Mouse (Mus musculus) skeletal muscle tissue, adult 2 months (tissue): ENCODE results near the gene 2700049A03Rik.

Experiments
- DNase-seq: peaks from one replicate; pipeline ENCODE4 v3.0.0-alpha.2; 2012; ENCODE audit warnings: low read depth, low spot score

2700049A03Rik gene

DNA sequence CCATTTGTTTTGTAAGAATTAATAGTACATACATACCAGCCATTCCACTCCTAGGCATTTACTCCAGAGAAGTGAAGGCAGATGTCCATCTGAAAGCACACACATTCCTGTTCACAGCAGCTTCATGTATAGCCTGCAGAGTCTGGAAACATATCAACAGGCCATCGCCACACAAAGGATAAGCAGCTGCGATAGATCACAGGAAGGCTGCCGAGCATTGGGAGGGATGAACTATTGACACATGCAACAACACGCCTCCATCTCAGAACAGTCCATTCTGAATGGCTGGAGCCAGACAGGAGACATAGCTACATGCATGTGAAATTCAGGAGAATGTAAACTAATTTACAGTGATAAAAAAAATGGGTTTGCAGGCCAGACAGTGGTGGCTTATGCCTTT lies 127.6 kb downstream of the 2700049A03Rik start:
- DNase-seq, result no peak

DNA sequence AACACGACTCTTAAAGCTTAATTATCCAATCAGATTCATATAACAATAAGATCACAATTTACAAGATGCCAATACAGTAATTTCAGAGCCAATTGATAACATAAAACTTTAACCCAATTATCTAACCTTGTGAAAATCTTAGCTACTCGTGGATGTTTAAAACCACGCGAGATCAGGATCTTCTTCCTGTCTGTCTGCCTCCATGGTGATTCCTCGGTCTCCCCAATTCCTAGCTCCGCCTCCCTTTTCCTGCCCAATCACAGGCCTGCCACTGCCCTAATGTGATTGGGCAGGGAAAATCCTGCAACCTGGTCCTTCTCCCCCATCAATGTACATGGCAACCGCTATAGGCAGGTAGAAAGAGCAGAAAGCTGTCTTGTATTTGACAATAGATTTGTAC lies 132.7 kb downstream of the 2700049A03Rik start:
- no peak for DNase-seq

DNA sequence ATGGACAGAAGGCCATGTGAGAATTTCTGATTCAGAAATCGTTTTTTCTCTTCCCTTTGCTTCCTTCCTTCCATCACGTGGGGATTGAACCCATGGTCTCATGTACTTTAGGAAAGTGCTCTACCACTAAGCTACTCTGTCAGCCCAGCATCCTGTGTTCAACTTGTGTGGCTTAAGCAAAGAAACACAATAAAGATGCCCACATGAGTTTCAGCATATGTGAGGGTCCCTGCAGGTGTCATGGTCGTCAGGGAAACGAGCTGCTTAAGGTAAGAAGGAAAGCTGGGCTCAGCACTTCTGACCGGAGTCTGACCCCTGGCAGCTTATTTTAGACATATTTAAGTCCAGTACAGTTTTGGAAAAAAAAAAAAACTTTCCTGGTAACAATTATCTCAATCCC lies 134.5 kb downstream of the 2700049A03Rik start:
- no peak for DNase-seq

DNA sequence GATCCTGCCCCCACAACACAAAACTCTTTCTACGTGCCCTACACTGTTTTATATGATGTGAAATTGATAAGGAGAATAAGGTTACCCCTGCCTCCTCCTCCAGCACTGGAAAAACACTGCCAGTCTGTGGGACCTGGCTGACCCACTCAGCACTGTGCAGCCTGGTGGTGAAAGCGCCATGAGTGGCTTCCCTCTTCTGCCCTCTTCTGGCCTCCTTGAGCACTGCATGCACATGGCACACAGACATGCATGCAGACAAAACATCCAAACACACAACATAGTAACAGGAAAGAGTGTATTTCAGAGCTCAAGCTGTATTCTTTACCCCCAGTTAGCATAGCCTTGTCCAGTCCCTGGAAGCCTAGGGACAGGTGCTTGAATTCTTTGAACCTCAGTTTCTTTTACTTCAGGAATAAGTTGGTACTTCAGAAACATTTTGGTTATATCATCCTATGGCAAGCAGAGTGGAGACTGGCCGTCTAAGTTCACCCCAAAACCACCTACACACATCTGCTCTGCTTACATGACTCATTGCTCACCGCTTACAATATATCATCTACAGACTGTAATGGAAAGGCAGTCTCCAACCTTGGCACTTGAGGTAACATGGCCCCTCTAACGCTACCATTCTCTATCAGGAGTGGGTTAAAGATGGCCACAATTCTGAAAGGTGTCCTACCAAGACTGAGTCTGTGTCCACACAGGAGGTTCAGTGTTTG lies 138.0 kb downstream of the 2700049A03Rik start:
- no peak for DNase-seq

DNA sequence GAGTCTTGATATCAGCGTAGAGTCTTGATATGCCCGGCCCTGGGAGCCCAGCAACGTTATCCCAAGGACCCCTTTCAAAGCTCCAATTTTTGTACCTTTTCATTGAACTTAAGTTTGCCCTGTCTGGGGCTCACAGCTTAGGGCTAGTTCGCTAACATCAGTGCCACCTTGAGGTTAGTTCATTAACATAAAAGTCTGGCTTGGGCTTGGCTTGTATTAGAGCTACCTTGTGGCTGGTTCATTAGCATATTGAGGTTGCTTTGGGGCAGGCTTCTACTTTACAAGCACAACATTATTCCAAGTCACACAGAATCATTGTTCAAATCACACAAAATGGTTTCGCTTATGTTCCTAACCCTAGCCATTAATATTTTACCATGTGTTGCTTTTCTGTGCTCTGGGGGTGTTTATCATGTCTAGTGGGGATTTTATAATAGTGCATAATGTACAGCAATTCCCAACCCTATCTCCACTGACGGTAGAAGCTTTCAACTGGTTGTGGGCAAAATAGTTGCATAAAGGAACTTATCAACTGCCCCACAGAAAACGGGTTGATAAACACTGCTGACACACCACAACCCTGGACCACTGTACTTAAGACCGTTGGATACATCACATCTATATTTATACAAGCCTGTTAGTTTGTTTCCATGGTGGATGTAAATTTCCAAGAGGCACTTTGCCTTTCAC lies 139.4 kb downstream of the 2700049A03Rik start:
- no peak for DNase-seq

DNA sequence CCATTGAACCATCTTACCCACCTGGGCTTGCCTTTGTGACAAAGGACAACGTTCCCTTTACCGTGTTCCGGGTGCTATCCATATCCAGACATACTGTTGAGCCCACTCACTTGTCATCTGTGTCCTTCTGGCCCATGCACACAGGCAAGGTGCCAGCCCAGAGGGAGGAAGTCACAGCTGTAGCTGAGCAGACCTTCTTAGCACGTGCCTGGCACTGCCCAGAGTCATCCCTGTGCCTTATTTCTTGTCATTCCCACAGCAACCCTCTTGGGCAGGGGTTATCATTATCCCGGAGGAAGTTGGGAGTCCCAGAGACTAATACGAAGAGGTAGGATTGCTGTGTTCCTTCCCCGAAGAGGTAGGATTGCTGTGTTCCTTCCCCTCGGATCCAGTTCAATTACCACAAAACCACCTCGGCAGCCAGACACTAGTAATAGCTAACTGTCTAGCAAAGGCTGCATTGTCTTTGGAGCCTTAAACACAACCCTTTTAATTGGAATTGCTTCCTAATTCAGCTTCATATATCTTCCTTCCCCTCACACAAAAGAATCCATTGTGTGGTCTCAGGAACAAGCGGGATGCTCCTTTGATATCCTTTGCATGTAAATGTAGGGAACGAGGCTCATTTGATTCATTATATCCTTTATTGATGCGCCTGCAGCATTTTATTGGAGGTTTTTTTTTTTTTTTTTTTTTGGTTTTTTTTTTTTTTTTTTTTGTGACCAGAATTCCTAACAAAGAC lies 143.0 kb downstream of the 2700049A03Rik start:
- DNase-seq, result no peak

DNA sequence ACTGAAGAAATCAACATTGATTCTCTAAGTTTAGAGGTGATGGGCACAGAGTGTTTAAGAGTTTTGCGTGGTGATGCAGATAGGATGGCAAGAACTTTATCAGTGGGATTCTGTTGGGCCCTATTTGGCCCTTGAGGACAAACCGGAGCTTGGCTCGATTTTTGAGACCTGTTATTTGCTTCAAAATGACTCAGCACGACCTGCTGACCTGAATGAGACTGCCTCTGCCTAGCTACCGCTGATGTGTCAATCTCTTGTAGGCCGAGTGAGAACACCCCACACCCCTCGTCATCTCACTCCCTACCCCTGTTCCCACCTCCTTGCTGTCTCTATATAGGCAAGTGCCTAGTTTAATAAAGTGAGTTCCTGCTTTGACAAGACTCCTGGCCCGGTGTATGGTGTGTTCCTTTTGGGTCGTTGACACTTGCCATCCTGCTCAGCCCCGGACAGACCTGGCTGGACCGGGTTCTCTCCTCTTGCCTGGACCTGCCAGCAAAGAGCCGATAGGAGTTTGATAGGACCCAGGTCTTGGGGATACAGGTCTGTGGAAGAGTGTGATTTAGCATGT lies 144.6 kb downstream of the 2700049A03Rik start:
- no peak for DNase-seq

DNA sequence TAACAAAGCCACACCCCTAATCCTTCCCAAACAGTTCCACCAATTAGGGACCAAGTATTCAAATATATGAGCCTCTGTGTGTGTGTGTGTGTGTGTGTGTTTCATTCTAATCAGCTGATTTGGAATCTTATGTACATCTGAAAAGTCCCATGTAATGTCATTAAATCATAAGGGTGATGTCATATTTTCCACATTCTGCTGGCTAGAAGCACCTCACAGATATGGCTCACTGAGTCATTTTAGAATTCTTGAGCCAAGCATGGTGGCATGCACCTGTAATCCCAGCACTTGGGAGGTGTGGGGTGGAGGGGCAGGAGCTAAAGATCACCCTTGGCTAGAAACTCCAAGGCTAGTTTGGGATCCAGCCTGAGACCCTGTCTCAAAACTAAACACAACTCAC lies 148.8 kb downstream of the 2700049A03Rik start:
- no peak for DNase-seq

DNA sequence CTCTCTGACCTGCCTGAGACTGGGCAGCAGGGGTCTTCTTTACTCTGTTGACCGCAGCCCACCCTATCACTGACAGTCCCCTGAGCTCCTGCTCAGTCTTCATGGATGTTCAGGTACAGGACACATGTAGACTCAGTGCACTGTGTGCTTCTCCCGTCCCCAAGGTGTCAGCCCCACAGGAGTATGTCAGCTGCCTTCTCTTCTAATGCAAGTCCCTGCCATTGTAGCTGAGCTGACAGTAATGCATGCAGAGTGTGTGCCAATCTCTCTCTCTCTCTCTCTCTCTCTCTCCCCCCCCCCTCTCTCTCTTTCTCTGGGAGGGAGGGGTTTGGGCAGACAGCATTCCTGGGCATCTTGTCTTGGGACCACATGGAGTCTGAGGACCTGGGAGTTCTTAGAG lies 153.8 kb downstream of the 2700049A03Rik start:
- no peak for DNase-seq
